Mouse (Mus musculus): ENCODE measurements around the gene Klhl8. TPM values are rescaled to one million over a fixed set of nuclear protein-coding genes. Genes with fewer than 3 reads are reported as not detected.

The Klhl8 gene
- polyA plus RNA-seq, 1 experiment from 2014 or later = 45.4 TPM

- H3K27me3 ChIP-seq (ENCODE audit: control insufficient read depth, insufficient read depth, low read length) = no peaks in the 10 kb centered on the region
- H3K4me1 ChIP-seq (replicated peaks; ENCODE audit: control insufficient read depth, insufficient read depth, low read length) = no peaks in the 10 kb centered on the region
- H3K4me2 ChIP-seq (replicated peaks) = no peak overlapping the region
- WGBS = 92% methylated on average over 4 of the region's 4 CpGs
- no peak overlapping the region for H3K9ac ChIP-seq
- ATAC-seq (ENCODE audit: low FRiP score) (no peak), DNase-seq (ENCODE audit: low spot score) (no peak)
- H3K9me3 ChIP-seq (ENCODE audit: control insufficient read depth, low read length) = no peaks in the 10 kb centered on the region
- no peak overlapping the region for H3K27ac ChIP-seq
- H3K4me3 ChIP-seq (replicated peaks; ENCODE audit: low read length) = no peak overlapping the region
- H3K36me3 ChIP-seq (replicated peaks; ENCODE audit: control insufficient read depth, insufficient read depth) = no peaks in the 10 kb centered on the region
Observed at GRCm38 (mm10) chr5:103919497-103919896, 8.4 kb upstream of the Klhl8 start.

GRCm38 (mm10) chr5:103918233-103918632, 7.2 kb upstream of the Klhl8 start:
- WGBS = 85% methylated on average over 3 of the region's 3 CpGs
- H3K9ac ChIP-seq = no peak overlapping the region
- H3K4me1 ChIP-seq (replicated peaks; ENCODE audit: control insufficient read depth, insufficient read depth, low read length) = no peaks in the 10 kb centered on the region
- no peak overlapping the region for H3K27ac ChIP-seq
- no peaks in the 10 kb centered on the region for H3K36me3 ChIP-seq (replicated peaks; ENCODE audit: control insufficient read depth, insufficient read depth)
- no peak overlapping the region for H3K4me2 ChIP-seq (replicated peaks)
- H3K9me3 ChIP-seq (ENCODE audit: control insufficient read depth, low read length) = no peaks in the 10 kb centered on the region
- ATAC-seq (ENCODE audit: low FRiP score) (no peak), DNase-seq (ENCODE audit: low spot score) (no peak)
- no peak overlapping the region for H3K4me3 ChIP-seq (replicated peaks; ENCODE audit: low read length)
- H3K27me3 ChIP-seq (ENCODE audit: control insufficient read depth, insufficient read depth, low read length) = no peaks in the 10 kb centered on the region

GRCm38 (mm10) chr5:103917357-103917895, 6.4 kb upstream of the Klhl8 start:
- no peak overlapping the region for H3K9ac ChIP-seq
- WGBS = 62% methylated on average over 8 of the region's 8 CpGs
- no peak overlapping the region for H3K4me2 ChIP-seq (replicated peaks)
- no peaks in the 10 kb centered on the region for H3K36me3 ChIP-seq (replicated peaks; ENCODE audit: control insufficient read depth, insufficient read depth)
- H3K4me3 ChIP-seq (replicated peaks; ENCODE audit: low read length) = no peak overlapping the region
- no peaks in the 10 kb centered on the region for H3K27me3 ChIP-seq (ENCODE audit: control insufficient read depth, insufficient read depth, low read length)
- H3K9me3 ChIP-seq (ENCODE audit: control insufficient read depth, low read length) = no peaks in the 10 kb centered on the region
- no peak for DNase-seq (ENCODE audit: low spot score)
- no peaks in the 10 kb centered on the region for H3K4me1 ChIP-seq (replicated peaks; ENCODE audit: control insufficient read depth, insufficient read depth, low read length)
- H3K27ac ChIP-seq = no peak overlapping the region
- peak; percentile 40; the same call in 1 of the 2 replicates for ATAC-seq (ENCODE audit: low FRiP score)

- Histone ChIP-seq H3K27ac (no peak overlapping the region; the same call in 1 of the 2 replicates), H3K4me2 (replicated peaks) (no peak overlapping the region), H3K36me3 (replicated peaks; ENCODE audit: control insufficient read depth, insufficient read depth) (no peaks in the 10 kb centered on the region), H3K27me3 (ENCODE audit: control insufficient read depth, insufficient read depth, low read length) (no peaks in the 10 kb centered on the region), H3K9ac (no peak overlapping the region), H3K4me1 (replicated peaks; ENCODE audit: control insufficient read depth, insufficient read depth, low read length) (no peaks in the 10 kb centered on the region), H3K4me3 (replicated peaks; ENCODE audit: low read length) (no peak overlapping the region), H3K9me3 (ENCODE audit: control insufficient read depth, low read length) (no peaks in the 10 kb centered on the region)
- DNase-seq (ENCODE audit: low spot score) = no peak
- no peak for ATAC-seq (ENCODE audit: low FRiP score)
- WGBS = 72% methylated on average over 12 of the region's 12 CpGs
Observed at GRCm38 (mm10) chr5:103916595-103917356, 5.7 kb upstream of the Klhl8 start.

DNA sequence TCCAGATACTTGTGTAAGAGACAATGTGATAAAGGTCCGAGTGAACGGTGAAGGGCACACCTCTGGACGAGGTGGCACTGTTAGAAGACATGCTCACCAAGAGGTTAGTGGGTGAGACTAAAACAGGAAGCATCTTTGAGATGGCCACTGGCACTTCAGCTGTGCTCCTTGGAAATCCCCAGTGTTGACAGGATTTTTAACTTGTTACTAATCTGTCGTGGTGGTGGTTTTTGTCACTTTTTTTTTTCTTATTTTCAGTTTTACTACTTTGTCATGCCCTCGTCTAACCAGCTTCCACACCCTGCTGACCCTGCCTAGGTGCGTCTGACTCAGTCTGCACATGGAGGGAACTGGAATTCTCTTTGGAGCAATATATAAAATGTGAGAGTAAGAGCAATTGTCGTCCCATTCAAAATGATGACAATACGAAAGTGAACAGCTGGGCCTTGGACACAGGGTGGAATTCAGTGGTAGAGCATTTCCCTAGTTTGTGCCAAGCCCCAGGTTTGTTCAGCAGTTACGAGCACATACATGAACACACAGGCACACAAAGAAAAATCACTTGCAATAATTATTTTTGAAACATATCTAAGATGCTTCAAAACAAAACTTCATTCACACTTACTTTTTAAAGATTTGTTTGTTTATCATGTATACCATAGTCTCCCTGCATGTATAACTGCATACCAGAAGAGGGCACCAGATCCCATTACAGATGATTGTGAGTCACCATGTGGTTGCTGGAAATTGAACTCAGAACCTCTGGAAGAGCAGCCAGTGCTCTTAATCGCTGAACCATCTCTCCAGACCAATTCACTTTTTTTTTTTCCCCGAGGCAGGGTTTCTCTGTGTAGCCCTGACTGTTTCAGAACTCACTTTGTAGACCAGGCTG, 3.5 kb upstream of the Klhl8 start:
- no peak overlapping the region for H3K27ac ChIP-seq
- ATAC-seq (ENCODE audit: low FRiP score) (no peak), DNase-seq (ENCODE audit: low spot score) (no peak)
- no peaks in the 10 kb centered on the region for H3K36me3 ChIP-seq (replicated peaks; ENCODE audit: control insufficient read depth, insufficient read depth)
- H3K4me3 ChIP-seq (replicated peaks; ENCODE audit: low read length) = no peak overlapping the region
- H3K9me3 ChIP-seq (ENCODE audit: control insufficient read depth, low read length) = no peaks in the 10 kb centered on the region
- H3K4me2 ChIP-seq (replicated peaks) = no peak overlapping the region
- 0 out of 2 replicates have a peak, but pooled peaks cover 2% of the 10 kb centered on the region for H3K4me1 ChIP-seq (replicated peaks; ENCODE audit: control insufficient read depth, insufficient read depth, low read length)
- no peak overlapping the region for H3K9ac ChIP-seq
- no peaks in the 10 kb centered on the region for H3K27me3 ChIP-seq (ENCODE audit: control insufficient read depth, insufficient read depth, low read length)
- 76% methylated on average over 11 of the region's 11 CpGs for WGBS

- Histone ChIP-seq H3K27ac (no peak overlapping the region), H3K4me1 (replicated peaks; ENCODE audit: control insufficient read depth, insufficient read depth, low read length) (0 out of 2 replicates have a peak, but pooled peaks cover 2% of the 10 kb centered on the region), H3K36me3 (replicated peaks; ENCODE audit: control insufficient read depth, insufficient read depth) (no peaks in the 10 kb centered on the region), H3K9me3 (ENCODE audit: control insufficient read depth, low read length) (no peaks in the 10 kb centered on the region), H3K9ac (no peak overlapping the region), H3K4me2 (replicated peaks) (no peak overlapping the region), H3K4me3 (replicated peaks; ENCODE audit: low read length) (no peak overlapping the region), H3K27me3 (ENCODE audit: control insufficient read depth, insufficient read depth, low read length) (no peaks in the 10 kb centered on the region)
- WGBS = 70% methylated on average over 4 of the region's 4 CpGs
- DNase-seq (ENCODE audit: low spot score) (no peak), ATAC-seq (ENCODE audit: low FRiP score) (no peak)
Observed at GRCm38 (mm10) chr5:103913150-103913549, 2.1 kb upstream of the Klhl8 start.

DNA sequence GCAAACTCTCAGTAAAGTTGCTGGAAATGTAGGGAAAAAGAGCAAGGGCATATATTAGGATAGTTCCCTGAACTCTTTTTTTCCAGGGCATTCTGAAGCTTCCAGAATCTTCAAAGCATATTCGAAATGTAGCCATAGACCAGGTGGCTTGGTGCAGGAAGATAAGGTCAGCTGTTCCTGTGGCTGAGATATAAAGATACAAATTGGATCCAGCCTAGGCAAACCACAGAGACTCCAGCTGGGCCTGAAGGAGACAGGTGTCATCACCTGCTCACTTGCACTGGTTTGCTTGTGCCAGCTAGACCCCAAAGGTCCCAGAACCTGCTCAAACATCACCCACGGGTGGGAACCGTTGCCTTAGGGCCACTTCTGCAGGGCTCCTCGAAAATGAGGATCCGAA, 496 bp upstream of the Klhl8 start:
- Histone ChIP-seq H3K36me3 (replicated peaks; ENCODE audit: control insufficient read depth, insufficient read depth) (no peaks in the 10 kb centered on the region), H3K9ac (0 out of 2 replicates have a peak overlapping the region, but pooled peaks have one; percentile 20), H3K4me1 (replicated peaks; ENCODE audit: control insufficient read depth, insufficient read depth, low read length) (0 out of 2 replicates have a peak, but pooled peaks cover 2% of the 10 kb centered on the region), H3K4me2 (replicated peaks) (peak overlapping the region; percentile 66), H3K27ac (no peak overlapping the region), H3K27me3 (ENCODE audit: control insufficient read depth, insufficient read depth, low read length) (no peaks in the 10 kb centered on the region), H3K4me3 (replicated peaks; ENCODE audit: low read length) (no peak overlapping the region), H3K9me3 (ENCODE audit: control insufficient read depth, low read length) (no peaks in the 10 kb centered on the region)
- ATAC-seq (ENCODE audit: low FRiP score) (no peak), DNase-seq (ENCODE audit: low spot score) (no peak)
- 85% methylated on average over 5 of the region's 5 CpGs for WGBS

- H3K9me3 ChIP-seq (ENCODE audit: control insufficient read depth, low read length) = no peaks in the 10 kb centered on the region
- peak overlapping the region; percentile 66 for H3K4me2 ChIP-seq (replicated peaks)
- WGBS = 14% methylated on average over 8 of the region's 9 CpGs
- H3K4me3 ChIP-seq (replicated peaks; ENCODE audit: low read length) = peak overlapping the region; percentile 93
- no peaks in the 10 kb centered on the region for H3K36me3 ChIP-seq (replicated peaks; ENCODE audit: control insufficient read depth, insufficient read depth)
- H3K9ac ChIP-seq = peak overlapping the region; percentile 94
- H3K4me1 ChIP-seq (replicated peaks; ENCODE audit: control insufficient read depth, insufficient read depth, low read length) = 0 out of 2 replicates have a peak, but pooled peaks cover 2% of the 10 kb centered on the region
- DNase-seq (ENCODE audit: low spot score) (no peak), ATAC-seq (ENCODE audit: low FRiP score) (no peak)
- H3K27ac ChIP-seq = no peak overlapping the region
- H3K27me3 ChIP-seq (ENCODE audit: control insufficient read depth, insufficient read depth, low read length) = no peaks in the 10 kb centered on the region
Observed at GRCm38 (mm10) chr5:103910156-103910555, 903 bp downstream of the Klhl8 start.

DNA sequence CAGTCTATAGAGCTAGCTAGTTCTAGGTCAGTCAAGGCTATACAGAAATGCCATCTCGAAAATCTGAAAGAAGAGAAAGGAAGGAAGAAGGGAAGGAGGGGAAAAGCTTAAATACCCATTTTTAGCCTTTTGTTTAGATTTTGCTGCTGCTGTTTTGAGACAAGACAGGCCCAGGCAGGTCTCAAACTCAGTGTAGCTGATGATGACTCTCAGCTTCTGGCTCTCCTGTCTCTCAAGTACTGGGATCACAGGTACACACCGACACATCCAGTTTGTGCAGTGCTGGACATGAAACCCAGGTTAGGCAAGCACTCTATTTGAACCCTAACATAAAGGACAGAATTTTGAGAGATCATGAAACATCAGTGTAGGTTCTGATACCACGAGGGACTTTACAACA, 1.6 kb downstream of the Klhl8 start:
- H3K27ac ChIP-seq = no peak overlapping the region
- H3K36me3 ChIP-seq (replicated peaks; ENCODE audit: control insufficient read depth, insufficient read depth) = no peaks in the 10 kb centered on the region
- no peak overlapping the region for H3K4me2 ChIP-seq (replicated peaks)
- H3K4me3 ChIP-seq (replicated peaks; ENCODE audit: low read length) = no peak overlapping the region
- DNase-seq (ENCODE audit: low spot score) = no peak
- no peaks in the 10 kb centered on the region for H3K27me3 ChIP-seq (ENCODE audit: control insufficient read depth, insufficient read depth, low read length)
- ATAC-seq (ENCODE audit: low FRiP score) = no peak
- no peak overlapping the region for H3K9ac ChIP-seq
- WGBS = 88% methylated on average over 3 of the region's 3 CpGs
- no peaks in the 10 kb centered on the region for H3K9me3 ChIP-seq (ENCODE audit: control insufficient read depth, low read length)
- H3K4me1 ChIP-seq (replicated peaks; ENCODE audit: control insufficient read depth, insufficient read depth, low read length) = 0 out of 2 replicates have a peak, but pooled peaks cover 2% of the 10 kb centered on the region
